Mouse (Mus musculus) thymus, adult 2 months (tissue): ENCODE results near the gene 4930404H24Rik. TPM values are rescaled to one million over a fixed set of nuclear protein-coding genes. Genes with fewer than 3 reads are reported as not detected.

Source experiments
- DNase-seq: peaks from one replicate; pipeline ENCODE4 v3.0.0; 2021
- H3K27ac ChIP-seq: fragments of 200-500 bp; 2 replicates; pipeline ENCODE4 v1.5.1; 2012; ENCODE audit warnings: low read length, control low read depth; ENCODE audit not compliant: control insufficient read depth, insufficient read depth
- H3K27me3 ChIP-seq: fragments of 200-500 bp; 2 replicates; pipeline ENCODE4 v1.6.1; 2012; ENCODE audit warnings: mild to moderate bottlenecking, low read length, moderate library complexity, mixed read lengths; ENCODE audit not compliant: control insufficient read depth, insufficient read depth
- H3K36me3 ChIP-seq: fragments of 200-500 bp; 2 replicates; pipeline ENCODE4 v1.6.1; 2012; ENCODE audit warnings: mild to moderate bottlenecking, low read length, moderate library complexity; ENCODE audit not compliant: control insufficient read depth, insufficient read depth
- H3K4me1 ChIP-seq: fragments of 200-500 bp; replicated peaks from 2 replicates; pipeline ENCODE4 v1.6.1; 2012; ENCODE audit warnings: low read length; ENCODE audit not compliant: control insufficient read depth, insufficient read depth
- H3K4me3 ChIP-seq: fragments of 200-500 bp; 2 replicates; pipeline ENCODE4 v1.5.1; 2012; ENCODE audit warnings: mild to moderate bottlenecking, low read length, control low read depth, moderate library complexity; ENCODE audit not compliant: control insufficient read depth, insufficient read depth
- CTCF ChIP-seq: fragments of 200-500 bp; IDR thresholded peaks from 2 replicates; pipeline ENCODE4 v1.5.1; 2012; ENCODE audit warnings: mild to moderate bottlenecking, control low read depth, low read length, moderate library complexity, borderline replicate concordance; ENCODE audit not compliant: control insufficient read depth, poor library complexity, insufficient read depth; ENCODE audit errors: extremely low read depth
- POLR2A ChIP-seq: fragments of 200-500 bp; IDR thresholded peaks from 2 replicates; pipeline ENCODE4 v1.6.1; 2012; ENCODE audit warnings: mild to moderate bottlenecking, low read length, control low read depth, moderate library complexity; ENCODE audit not compliant: control insufficient read depth, poor library complexity, insufficient read depth; ENCODE audit errors: extremely low read depth
- WGBS: fragments of 180-500 bp; shearing (Covaris S2); methylation state at CpG from one replicate; pipeline ENCODE4 v1.1.7; 2018; 5-methylcytosine and 5-hydroxymethylcytosine counted together
- polyA plus RNA-seq: library from polyadenylated mRNA; depleted of rRNA; stranded (reverse); fragments of >200 nt; gene quantifications from 2 replicates; pipeline ENCODE4 v1.2.3, GENCODE M21; 2012

The 4930404H24Rik gene
- polyA plus RNA-seq, 1 experiment: not detected

DNA sequence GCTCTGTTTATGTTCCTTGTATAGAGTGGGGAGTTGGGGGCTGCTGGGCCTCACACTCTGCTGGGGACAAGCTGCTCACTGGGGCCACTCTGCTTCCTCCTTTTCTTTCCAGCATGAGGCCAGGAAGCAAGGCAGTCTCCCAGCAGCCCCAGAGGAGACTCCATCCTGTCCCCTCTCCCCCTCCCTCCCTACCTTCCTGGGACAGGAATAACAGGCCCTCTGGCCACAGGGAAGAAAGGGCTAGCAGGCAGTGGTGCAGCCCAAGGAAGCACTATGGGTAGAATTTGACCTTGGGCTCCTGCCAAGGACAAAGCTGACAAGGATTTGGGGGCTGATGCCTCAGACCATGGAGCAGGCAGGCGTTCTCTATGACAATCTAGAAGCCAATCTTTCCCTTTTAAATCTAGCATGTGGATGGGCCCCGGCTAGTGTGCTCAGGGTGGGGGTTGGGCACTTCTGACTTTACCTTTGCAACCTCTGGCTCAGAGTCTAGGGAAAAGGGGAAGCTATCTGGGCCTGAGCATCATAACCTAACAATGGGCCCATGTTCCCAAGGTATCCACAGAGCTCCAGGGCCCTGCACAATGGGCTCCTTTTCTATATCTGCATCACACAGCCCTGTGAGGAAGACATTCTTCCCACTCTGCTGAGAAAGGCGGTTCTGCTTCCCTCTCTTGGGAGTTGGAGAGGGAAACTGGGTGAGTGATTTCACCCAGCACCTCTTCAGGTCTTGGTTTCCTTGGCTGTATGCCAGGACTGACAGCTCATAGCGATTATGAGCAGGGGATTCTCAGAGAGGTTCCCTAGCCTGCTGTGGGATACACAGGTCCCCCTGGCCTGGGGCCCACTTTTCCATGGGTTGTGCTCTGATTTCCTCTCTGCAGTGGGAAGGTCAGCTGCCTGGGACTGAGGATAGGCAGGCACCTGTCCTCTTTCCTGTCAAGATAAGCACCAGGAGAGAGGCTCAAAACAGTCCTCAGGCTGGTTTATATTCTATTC, 17.2 kb upstream of the 4930404H24Rik start:
- no peak for DNase-seq
- no peak overlapping the region for H3K27ac ChIP-seq
- WGBS: 66% methylated on average over 4 of the region's 4 CpGs
- no peak overlapping the region for H3K4me3 ChIP-seq
- no peaks in the 10 kb centered on the region for H3K27me3 ChIP-seq
- no peak for TF ChIP-seq CTCF
- TF ChIP-seq POLR2A: no peak
- H3K36me3 ChIP-seq: no peaks in the 10 kb centered on the region
- H3K4me1 ChIP-seq: peaks cover under 1% of the 10 kb centered on the region; the same call in 1 of the 2 replicates

- 28% methylated on average over 4 of the region's 4 CpGs for WGBS
- TF ChIP-seq POLR2A (no peak), CTCF (peak; percentile 76; the same call in 1 of the 2 replicates)
- H3K4me3 ChIP-seq: no peak overlapping the region
- peak; percentile 71 for DNase-seq
- no peak overlapping the region for H3K27ac ChIP-seq
- H3K27me3 ChIP-seq: no peaks in the 10 kb centered on the region
- H3K4me1 ChIP-seq: peaks cover 6% of the 10 kb centered on the region
- no peaks in the 10 kb centered on the region for H3K36me3 ChIP-seq
Observed at GRCm38 (mm10) chr2:153478583-153478982, 14.0 kb upstream of the 4930404H24Rik start.

GRCm38 (mm10) chr2:153479486-153479885, 13.1 kb upstream of the 4930404H24Rik start:
- H3K4me3 ChIP-seq: no peak overlapping the region
- no peak for DNase-seq
- no peaks in the 10 kb centered on the region for H3K27me3 ChIP-seq
- H3K36me3 ChIP-seq: no peaks in the 10 kb centered on the region
- H3K27ac ChIP-seq: no peak overlapping the region
- peaks cover 12% of the 10 kb centered on the region for H3K4me1 ChIP-seq
- 79% methylated on average over 1 of the region's 1 CpGs for WGBS
- no peak for TF ChIP-seq POLR2A
- no peak for TF ChIP-seq CTCF

DNA sequence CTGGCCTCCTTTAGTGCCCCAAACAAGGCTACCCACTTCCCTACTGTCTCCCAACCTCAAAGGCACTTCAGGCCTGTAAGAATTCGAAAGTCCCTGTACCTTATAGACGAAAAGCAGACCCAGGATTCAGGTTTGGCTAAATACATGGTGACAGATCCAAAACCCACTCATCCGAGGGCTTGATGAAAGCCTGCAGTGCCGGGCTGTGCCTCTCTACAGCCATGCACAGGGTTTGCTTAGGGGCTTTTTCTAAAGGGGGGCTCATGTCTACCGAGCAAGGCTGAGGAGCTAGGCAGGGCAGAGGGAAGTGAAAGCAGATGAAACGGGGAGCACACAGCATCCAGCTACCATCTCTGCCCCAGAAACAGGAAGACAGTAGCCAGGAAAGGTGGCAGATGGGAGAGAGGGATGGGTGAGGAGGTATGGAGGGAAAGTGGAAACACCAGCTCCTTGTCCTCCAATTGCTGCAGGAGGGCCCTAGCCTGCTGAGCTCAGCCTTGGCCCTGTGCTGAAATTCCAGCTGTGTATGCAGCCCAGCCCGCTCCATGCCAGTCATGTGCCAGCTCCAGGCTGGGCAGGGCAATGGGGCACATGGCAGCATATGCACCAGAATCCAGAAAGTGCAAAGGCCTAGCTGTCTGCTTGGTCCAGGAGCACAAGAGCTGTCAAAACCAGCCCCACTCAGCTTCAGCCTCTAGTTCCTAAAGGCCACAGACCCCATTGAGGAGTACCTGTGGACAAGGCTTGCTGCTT, 11.3 kb upstream of the 4930404H24Rik start:
- no peaks in the 10 kb centered on the region for H3K36me3 ChIP-seq
- no peak overlapping the region for H3K27ac ChIP-seq
- peaks cover 12% of the 10 kb centered on the region for H3K4me1 ChIP-seq
- no peak for TF ChIP-seq CTCF
- TF ChIP-seq POLR2A: no peak
- H3K27me3 ChIP-seq: no peaks in the 10 kb centered on the region
- H3K4me3 ChIP-seq: no peak overlapping the region
- WGBS: 70% methylated on average over 7 of the region's 7 CpGs
- no peak for DNase-seq

DNA sequence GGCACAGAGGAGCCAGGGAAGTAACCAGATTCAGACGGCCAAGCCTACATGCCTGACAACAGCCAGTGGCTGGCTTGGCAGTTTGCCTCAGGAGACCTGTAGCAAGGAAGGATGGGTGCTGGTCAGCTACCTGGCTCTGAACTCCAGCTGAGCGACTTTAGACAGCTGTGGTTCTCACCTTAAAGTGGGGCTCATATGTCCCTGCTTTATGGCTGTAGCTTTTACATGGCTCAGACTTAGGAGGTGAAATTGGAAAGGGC, 10.8 kb upstream of the 4930404H24Rik start:
- no peaks in the 10 kb centered on the region for H3K27me3 ChIP-seq
- 83% methylated on average over 2 of the region's 2 CpGs for WGBS
- DNase-seq: no peak
- TF ChIP-seq CTCF: no peak
- no peak for TF ChIP-seq POLR2A
- no peak overlapping the region for H3K4me3 ChIP-seq
- no peak overlapping the region for H3K27ac ChIP-seq
- peaks cover 12% of the 10 kb centered on the region for H3K4me1 ChIP-seq
- no peaks in the 10 kb centered on the region for H3K36me3 ChIP-seq

DNA sequence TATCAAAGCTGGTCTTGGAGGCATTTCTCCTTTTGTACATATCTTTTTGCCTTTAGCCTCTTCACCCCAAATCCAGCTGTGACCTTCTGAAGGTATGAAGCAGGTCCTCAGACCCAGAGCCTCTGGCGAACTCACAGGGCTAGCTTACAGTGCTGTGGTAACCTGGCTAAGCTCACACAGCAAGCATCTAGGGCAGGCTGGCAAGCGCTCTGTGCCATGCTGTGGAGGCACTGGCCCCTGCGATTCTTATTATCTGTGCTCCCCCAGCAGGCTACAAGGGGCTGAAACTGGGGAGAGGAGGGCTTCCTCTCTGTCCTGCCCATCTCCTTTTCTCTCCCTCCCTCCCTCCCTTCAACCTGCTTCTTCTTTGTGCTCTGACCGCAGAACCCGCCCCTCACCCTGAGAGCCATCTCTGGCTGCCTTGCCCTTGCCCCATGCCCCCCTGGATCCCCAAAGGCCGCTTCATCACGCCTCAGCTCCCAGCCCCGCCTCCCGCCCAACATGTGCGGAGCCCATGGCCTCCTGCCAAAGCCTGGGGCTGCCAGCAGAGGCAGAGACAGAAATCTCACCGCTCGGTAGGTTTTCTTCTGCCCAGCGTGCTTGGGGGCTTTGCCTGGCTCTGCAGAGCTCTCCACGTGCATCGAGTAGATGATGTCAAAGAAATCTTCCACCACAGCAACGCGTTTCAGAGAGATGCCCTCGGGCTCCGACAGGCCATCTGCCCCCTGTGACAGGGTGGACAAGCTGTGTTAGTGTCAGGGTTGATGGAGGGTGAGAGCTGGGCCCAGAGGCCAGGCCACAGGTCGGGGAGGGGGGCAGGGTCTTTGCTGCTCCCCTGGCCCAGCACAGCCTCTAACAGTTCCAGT, 9.2 kb upstream of the 4930404H24Rik start:
- Histone ChIP-seq H3K27ac (no peak overlapping the region), H3K36me3 (no peaks in the 10 kb centered on the region), H3K4me3 (no peak overlapping the region), H3K27me3 (no peaks in the 10 kb centered on the region), H3K4me1 (peaks cover 12% of the 10 kb centered on the region)
- WGBS: 7% methylated on average over 20 of the region's 20 CpGs
- TF ChIP-seq POLR2A: no peak
- no peak for TF ChIP-seq CTCF
- peak; percentile 38 for DNase-seq
